Mouse (Mus musculus): ENCODE measurements around the gene Adgre4.
"Not testable (repeated sequence)": the region's sequence is repeated elsewhere in the genome, so short reads cannot be mapped to it uniquely, and the experiment has no call there.

Gene Adgre4

DNA sequence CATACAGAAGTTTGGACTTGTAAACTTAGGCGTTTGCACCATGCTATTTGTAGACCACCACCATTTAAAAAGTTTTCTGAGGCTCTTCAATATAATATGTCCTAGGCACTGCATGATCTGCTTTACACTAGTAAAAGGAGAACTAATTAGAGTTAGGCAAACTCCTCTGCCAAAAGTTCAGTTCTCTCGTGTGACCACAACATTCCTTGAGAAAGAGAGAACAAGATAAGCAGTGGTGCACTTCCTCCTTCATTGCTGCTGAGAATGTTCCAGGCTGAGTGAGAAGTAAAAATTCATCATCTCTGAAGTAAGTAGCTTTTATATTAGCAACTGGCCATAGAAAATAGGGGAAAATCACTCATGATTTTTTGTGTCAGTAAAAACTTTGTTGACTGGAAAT lies at the start of gene Adgre4:
Gene Adgre4 (plus strand): TSS at position 199 of the 400 bp plus-strand sequence.
- DNase-seq (ENCODE audit: low spot score), result no peak

DNA sequence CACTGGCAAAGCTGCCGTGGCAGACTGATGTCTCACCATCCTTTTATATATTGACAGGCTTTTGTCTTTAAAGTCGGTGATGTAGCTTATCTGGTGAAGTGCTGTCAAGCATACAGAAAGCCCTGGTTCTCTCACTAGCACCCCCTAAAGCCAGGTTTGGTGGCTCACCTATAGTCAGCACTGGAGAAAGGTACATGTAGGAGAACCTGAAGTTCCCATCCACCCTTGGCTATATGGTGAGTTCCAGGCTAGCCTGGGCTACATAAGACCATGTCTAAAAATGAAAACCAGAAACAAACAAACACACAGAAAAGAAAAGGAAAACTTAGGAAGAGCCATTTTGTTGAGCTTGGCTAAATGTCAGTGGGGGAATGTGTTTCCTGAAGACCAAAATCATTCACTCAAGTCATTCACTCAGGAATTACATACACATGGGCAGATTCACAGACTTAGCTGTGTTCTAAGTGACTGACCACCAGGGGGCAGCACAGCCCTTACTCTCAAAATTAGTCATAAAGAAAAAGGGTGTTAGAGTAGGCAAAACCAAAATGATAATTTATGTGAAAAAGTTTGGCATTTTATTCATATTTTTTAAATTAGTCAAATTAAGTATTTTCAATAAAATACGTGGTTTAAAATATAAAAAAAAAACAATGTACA lies 47.5 kb upstream of the Adgre4 start:
- peak; percentile 75 for DNase-seq (ENCODE audit: low spot score)

DNA sequence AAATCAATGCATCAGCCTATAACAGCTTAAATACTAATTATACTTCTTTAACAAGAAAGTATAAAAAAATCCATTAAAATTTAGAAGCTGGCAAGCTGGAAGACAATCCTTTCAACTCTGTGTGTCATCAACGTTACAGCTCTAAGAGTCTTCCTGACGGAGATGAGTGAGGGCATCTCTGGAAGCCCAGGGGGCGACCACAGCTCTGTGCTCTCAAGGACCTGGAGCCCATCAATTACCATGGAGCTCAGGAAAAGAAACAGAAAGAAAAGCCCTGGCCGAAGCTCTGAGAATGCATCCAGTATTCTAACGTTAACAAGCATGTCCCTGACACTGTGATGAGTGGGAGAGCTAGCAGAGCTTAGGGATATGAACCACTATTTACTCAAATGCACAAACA lies 46.9 kb upstream of the Adgre4 start:
- DNase-seq (ENCODE audit: low spot score), result no peak

DNA sequence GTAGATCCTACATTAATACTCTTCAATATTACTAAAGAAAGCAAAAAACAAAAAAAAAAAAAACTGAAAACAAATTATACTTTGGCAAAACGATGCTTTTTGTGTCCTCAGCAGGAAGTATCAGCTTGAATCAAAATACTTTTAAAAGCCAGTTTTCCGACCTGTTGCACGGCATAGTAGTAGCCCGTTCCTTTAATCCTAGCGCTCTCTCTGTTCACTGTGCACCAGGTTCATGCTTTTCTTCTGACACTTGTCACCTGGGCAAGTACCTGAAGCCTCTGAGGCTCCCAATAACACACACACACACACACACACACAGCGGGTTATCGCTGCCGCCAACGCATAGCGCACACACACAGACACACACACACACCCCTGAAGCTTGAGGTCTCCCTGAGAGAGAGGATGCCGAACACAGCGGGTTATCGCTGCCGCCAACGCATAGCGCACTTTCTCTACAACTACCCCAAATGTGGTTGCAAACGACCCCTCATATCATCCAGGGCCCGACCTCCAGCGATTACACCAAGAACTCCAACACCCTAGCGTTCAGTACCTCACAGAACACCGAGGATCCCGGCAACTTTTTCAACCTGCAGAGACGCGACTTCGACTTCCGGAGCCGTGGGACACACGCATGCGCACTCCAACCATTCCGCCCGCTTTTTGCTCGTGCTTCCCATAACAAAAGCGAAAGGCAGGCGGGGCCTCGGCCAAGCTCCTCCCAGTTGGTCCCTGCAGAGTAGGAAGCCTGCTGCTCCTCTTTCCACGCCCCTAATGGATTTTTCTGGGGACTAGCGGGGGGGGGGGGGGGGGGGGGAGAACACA lies 37.6 kb upstream of the Adgre4 start, which contains the start of gene Pot1b:
Gene Pot1b (minus strand): TSS at position 645 of the 828 bp plus-strand sequence.
- peak; percentile 99 for DNase-seq (ENCODE audit: low spot score)

DNA sequence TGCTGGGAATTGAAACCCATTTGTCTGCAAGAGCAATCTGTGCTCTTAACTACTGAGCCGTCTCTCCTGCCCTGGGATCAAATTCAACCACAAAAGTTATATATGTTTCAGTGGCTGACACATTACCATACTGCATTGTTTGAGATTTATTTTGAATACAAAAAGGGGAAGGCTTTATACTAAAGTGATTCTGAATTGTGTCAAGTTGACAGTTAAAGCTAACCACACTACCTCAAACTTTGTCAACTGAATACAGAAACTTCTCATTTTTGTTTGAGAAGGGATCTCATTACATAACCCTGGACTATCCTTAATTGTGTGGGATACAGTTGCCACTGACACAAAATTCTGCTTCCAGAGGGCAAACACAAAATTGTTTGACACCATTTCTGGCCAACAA lies 28.5 kb upstream of the Adgre4 start:
- no peak for DNase-seq (ENCODE audit: low spot score)

DNA sequence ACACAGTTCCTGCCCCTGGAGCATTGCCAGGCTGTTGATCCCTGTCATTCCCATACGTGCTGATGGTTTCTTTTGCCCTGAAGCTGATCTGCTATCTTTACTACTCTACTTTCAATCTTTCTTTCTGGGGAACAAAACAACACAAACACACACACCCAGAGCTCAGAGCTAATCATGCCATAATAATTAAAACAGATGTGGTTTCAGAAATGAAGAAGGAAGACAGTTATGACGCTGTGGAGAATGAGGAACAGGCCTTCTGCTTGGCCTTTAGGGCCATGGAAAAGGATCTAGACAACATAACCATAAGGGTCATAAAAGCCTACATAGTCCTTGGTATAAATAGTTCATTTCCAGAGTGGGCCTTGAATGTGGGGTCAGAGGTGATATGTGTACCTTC lies 27.5 kb upstream of the Adgre4 start:
- no peak for DNase-seq (ENCODE audit: low spot score)

DNA sequence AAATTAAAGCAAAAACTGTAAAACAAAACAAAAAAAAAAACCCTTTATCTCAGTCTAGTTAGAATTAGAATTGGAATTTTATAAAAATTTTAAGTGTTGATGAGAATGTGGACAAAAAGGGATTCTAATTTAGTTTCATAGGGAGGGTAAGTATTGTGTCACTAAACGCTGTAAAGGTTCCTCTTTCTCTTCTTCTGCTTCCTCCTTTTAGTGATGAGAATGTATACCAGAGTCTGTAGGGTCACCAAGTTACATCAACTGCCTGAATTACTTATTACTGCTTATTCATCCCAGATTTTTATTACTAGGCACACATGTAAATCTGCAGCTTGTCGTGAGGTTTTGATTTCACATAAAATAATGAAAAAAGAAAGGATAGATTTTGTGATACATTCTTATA lies 23.6 kb upstream of the Adgre4 start:
- DNase-seq (ENCODE audit: low spot score), result no peak

DNA sequence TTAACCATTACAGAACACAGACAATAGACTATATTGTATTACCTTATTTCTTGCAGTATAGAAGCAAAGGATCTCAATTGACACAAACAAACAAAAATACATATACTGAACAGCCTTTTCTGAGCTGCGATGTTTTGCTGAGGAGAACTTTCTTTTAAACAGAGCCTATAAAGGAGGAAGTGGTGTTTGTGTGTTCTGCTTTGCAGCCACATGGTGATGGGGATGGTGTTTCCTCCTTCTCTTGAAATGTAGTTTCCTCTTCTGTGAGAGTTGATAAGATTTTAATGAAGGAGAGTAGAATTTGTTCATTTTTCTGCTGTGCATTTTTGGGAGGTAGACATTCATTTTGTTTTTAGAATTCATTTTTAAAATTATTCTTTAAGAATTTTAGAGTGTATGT lies 13.1 kb upstream of the Adgre4 start:
- DNase-seq (ENCODE audit: low spot score), result no peak

DNA sequence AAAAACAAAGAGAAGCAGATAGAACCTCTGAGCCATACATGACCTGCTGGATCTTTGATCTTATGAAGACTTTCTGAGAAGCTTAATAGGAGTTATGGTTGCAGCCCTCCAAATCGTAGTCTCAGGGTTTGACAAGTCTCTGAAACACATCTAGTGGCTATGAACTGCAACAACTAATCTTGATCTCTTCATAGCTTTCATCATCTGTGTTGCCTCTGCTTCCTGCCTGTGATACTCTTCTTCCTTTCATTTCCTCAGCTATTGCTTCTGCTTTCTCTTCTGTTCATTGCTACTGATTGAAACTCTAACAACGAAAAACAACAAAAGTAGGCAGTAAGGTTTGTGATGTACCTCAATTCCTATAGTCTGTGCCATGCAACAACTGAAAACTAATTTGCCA lies 1.4 kb downstream of the Adgre4 start:
- DNase-seq (ENCODE audit: low spot score), result no peak

DNA sequence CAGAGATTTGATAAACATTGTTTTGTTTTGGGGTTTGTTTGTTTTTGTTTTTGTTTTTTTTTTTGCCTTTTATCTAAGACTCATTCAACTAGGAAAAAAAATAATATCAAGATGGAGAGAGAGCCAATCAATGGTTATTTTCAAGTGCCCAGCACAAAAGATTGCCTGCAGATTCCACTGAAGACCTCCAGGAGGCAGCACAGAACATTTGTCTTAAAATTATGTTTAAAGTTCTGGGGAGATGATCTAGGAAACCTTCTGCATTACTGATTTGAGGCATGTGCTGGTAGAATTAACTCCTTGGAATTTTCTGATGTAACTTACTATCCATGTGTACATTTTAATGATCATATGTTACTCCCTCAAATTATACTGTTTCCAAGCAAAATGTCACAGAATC lies 63.9 kb downstream of the Adgre4 start:
- DNase-seq (ENCODE audit: low spot score), result no peak

DNA sequence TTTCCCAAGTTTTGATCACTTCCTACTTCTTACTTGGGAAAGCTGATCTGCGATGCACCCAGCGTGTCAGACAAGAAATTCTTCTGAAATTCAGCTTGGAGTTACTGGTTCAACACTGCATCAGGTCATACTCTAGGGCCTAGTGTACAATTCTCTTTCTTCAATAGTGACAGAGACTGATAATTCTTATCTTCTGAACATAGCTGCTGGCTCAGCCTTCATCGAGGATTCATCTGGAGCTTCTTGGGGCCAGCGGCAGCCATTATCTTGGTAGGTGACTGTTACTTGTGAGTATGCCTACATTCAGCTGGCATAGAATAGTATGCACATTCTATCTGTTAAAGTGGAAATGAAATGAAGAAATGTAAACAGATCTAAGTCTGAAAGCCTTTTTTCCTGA lies 67.1 kb downstream of the Adgre4 start:
- DNase-seq (ENCODE audit: low spot score), result no peak

DNA sequence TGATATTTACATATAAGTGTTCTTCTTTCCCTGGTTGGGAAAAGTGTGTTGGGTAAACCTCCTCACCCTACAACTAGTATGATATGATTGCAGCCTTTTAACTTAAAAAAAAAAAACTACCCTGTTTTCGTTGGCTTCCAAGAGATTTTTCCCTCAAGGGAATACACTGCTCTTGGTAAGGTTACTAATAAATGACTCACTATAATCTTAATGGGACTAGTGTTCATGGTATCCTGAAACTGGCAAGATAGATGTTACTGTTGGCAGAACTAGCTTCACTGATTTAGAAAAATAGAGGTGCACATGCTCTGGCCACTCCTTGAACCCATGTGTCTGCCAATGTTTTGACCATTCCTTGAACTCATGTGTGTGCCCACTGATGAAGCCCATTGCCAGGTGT lies 71.8 kb downstream of the Adgre4 start:
- DNase-seq (ENCODE audit: low spot score), result no peak

DNA sequence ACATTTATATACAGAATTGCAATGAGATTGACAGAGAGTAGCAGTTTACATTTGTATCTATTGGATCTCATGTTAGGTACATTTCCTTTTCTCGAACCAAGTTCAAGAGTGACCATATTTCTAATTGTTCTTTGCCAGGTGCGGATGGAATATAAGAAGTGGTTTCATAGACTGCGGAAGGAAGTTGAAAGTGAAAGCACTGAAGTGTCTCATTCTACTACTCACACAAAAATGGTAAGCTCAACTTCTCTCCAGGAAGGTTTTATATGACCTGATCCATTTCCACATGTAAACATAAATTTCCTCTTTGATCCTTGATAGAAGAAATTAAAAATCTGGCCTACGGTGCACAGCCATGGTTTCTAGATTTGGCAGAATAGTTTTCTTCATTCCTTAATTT lies 93.3 kb downstream of the Adgre4 start:
- no peak for DNase-seq (ENCODE audit: low spot score)

DNA sequence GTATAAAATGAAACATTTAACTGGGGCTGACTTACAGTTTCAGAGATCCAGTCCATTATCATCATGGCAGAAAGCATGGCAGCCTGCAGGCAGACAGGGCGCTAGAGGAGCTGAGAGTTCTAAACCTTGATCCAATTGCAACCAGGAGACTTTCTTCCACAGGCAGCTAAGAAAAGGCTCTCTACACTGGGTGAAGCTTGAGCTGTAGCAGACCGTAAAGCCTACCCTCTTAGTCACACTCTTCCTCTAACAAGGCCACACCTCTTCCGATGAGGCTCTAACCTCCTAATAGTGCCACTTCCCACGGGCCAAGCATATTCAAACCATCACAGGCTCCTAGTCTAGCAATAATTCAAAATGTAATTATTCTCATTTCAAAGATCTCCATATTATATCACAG lies 127.4 kb downstream of the Adgre4 start:
- no peak for DNase-seq (ENCODE audit: low spot score)

DNA sequence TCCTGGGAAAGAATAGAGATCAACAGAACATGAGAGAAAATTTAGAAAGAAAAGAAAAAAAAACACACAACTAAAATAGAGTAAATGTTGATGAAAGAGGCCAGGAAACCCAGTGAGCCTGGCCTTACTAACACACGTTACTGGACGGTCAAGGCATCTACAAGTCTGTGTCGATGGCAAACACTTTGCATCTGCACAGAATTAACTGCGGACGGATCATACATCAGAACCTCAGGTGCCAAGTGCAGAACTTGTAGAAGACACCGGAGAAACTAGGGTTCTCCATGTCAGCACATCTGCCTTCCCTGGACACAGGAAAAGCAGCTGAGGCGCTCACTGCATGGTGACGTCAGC lies 128.5 kb downstream of the Adgre4 start:
- not testable (repeated sequence) for DNase-seq (ENCODE audit: low spot score)

DNA sequence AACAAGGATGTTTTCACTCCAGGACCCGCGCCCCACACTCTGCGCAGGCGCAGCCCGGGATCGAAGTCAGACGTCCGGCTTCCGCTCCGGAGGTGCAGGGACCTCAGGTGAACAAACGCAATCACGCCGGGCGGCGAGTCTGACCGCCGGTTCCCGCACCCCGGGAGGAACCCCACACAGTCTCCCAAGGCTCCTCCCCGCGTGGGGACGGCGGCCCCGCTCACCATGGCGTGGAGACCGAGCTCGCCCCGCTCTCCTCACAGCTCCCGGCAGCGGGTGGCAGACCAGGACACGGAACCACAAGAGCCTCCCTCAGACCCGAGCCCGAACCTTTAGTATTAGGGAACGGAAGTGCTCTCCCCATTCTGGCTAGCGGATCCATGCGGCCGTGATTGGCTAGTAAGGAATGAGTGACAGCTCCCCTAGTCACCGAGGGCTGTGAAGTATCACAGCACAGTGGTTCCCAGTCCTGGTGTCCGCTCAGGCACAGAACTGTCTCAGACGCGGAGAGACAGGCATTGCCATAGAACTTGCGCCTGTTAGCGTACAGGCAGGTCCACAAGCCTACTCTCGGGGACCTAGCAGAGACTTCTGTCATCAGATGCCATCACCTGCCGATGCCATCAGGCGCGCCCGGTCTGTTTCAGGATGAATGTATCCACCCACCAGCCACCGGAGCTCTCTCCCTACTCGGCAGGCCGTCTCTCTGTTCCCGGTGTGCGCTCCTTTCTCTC lies 129.0 kb downstream of the Adgre4 start, which contains the start of gene Zfp119a:
Gene Zfp119a (minus strand): TSS at position 295 of the 734 bp plus-strand sequence.
- DNase-seq (ENCODE audit: low spot score), result peak; percentile 74

DNA sequence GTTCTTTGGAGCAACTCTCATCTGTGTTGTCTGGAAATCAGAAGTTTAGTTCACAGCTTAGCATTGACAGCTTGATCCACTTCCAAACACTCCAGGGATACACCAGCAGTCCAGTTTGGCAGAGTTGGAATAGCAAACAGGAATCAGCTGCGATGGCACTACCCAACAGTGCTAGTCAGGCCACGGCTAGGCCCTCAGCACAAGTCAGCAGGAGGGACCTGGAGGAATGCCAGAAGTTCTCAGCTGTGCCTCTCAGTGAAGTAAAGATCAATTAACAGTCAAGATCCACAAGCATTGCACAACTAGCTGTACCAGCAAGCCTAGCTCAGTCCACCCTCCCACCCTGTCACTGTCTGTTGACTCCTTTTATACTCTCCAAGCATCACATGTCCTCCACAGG lies 133.8 kb downstream of the Adgre4 start:
- DNase-seq (ENCODE audit: low spot score), result no peak

DNA sequence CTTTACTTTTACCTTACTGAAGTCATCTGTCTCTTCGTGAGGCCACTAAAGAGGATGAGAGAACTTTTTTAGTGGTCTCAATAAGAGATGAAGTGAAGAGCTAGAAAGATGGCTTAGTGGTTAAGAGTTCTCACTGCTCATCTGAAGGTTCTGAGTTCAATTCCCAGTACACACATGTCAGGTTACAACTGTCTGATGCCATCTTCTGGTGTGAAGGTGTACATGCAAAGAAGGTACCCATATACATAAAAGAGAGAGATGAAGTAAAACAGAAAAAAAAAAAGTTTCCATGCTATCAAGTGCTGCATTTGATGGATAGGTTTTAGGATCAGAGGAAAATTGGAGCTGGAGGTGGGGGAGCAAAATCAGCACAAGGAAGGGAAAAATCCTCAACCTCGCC lies 135.1 kb downstream of the Adgre4 start:
- DNase-seq (ENCODE audit: low spot score), result no peak

DNA sequence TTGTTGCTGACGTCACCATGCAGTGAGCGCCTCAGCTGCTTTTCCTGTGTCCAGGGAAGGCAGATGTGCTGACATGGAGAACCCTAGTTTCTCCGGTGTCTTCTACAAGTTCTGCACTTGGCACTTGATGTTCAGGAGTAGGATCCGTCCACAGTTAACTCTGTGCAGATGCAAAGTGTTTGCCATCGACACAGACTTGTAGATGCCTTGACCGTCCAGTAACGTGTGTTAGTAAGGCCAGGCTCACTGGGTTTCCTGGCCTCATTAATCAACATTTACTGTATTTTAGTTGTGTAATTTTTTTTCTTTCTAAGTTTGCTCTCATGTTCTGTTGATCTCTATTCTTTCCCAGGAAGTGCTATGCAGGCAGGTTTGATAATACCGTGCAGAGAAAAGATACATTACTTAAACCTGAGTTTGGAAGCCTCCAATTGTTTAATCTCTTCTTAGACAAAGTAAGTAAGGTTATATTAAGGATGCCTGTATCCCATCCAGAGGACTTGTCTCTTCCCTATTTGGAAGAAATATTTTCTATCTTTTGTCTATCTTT lies 142.7 kb downstream of the Adgre4 start:
- DNase-seq (ENCODE audit: low spot score), result not testable (repeated sequence)

DNA sequence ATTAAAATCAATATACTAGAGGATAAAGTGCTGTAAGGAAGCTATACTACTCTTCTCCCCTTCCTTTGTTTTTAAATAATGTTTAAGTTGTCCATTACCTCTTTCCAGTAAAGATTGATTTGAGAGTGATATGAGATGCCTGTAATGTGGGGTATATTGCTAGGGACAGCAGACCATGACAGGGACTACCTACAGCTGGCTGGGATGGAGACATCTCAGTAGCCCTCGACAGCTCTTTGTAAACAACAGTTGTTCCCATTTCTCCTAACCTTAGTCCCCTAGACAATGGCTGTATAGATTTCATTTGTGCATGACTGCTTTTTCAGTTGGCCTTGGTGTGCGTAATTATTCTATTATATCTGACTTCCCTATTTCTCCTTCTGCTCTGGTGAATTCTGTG lies 153.3 kb downstream of the Adgre4 start:
- no peak for DNase-seq (ENCODE audit: low spot score)

Measured in urinary bladder, postnatal 14 days (tissue).